Mouse (Mus musculus) hindbrain, embryonic 14.5 days (tissue): Measurements from ENCODE around the gene Rbm44. TPM values are rescaled to one million over a fixed set of nuclear protein-coding genes. Genes with fewer than 3 reads are reported as not detected.
A peak's percentile ranks its signal among the peaks of the same experiment; 100 is the strongest.

ENCODE experiments used
- ATAC-seq: fragments of 200-750 bp; cut with Nextera tagmentation; 2 replicates; pipeline ENCODE4 v1.8.0; 2017; ENCODE audit warnings: moderate number of reproducible peaks, mild to moderate bottlenecking, moderate TSS enrichment, moderate library complexity; ENCODE audit not compliant: low FRiP score
- DNase-seq: peaks from one replicate; pipeline ENCODE4 v3.0.0-alpha.2; 2015; ENCODE audit warnings: low spot score
- H3K27ac ChIP-seq: fragments of 300-500 bp; sonication (generic); 2 replicates; pipeline ENCODE4 v1.5.1; 2014; ENCODE audit warnings: mild to moderate bottlenecking, moderate library complexity
- H3K27me3 ChIP-seq: fragments of 300-500 bp; sonication (generic); 2 replicates; pipeline ENCODE4 v1.6.1; 2014; ENCODE audit warnings: mild to moderate bottlenecking, low read length, mixed read lengths; ENCODE audit not compliant: control insufficient read depth, insufficient read depth
- H3K36me3 ChIP-seq: fragments of 300-500 bp; sonication (generic); replicated peaks from 2 replicates; pipeline ENCODE4 v1.6.1; 2014; ENCODE audit not compliant: control insufficient read depth, insufficient read depth
- H3K4me1 ChIP-seq: fragments of 300-500 bp; sonication (generic); replicated peaks from 2 replicates; pipeline ENCODE4 v1.6.1; 2014; ENCODE audit warnings: antibody characterized with exemption, low read length, mixed read lengths; ENCODE audit not compliant: control insufficient read depth, insufficient read depth
- H3K4me2 ChIP-seq: fragments of 300-500 bp; sonication (generic); replicated peaks from 2 replicates; pipeline ENCODE4 v1.6.1; 2014; ENCODE audit warnings: mild to moderate bottlenecking, moderate library complexity
- H3K4me3 ChIP-seq: fragments of 300-500 bp; sonication (generic); replicated peaks from 2 replicates; pipeline ENCODE4 v1.5.1; 2014; ENCODE audit warnings: mild to moderate bottlenecking, low read length
- H3K9ac ChIP-seq: fragments of 300-500 bp; sonication (generic); 2 replicates; pipeline ENCODE4 v1.6.1; 2014
- H3K9me3 ChIP-seq: fragments of 300-500 bp; sonication (generic); 2 replicates; pipeline ENCODE4 v1.6.1; 2016; ENCODE audit warnings: low read length; ENCODE audit not compliant: control insufficient read depth
- WGBS: fragments of 180-500 bp; shearing (Covaris S2); extraction: QIAGEN DNeasy Blood & Tissue Kit; methylation state at CpG from one replicate; pipeline ENCODE4 v1.1.7; 2014; 5-methylcytosine and 5-hydroxymethylcytosine counted together
- polyA plus RNA-seq: library from polyadenylated mRNA; unstranded; fragments of >200 nt; fragmentation: Nextera tagmentation; extraction: Ambion mirVana; gene quantifications from 2 replicates; pipeline ENCODE4 v1.2.1, GENCODE M21; 2014

Gene Rbm44
- polyA plus RNA-seq, 1 experiment from 2014 or later, result 0.78 TPM

DNA sequence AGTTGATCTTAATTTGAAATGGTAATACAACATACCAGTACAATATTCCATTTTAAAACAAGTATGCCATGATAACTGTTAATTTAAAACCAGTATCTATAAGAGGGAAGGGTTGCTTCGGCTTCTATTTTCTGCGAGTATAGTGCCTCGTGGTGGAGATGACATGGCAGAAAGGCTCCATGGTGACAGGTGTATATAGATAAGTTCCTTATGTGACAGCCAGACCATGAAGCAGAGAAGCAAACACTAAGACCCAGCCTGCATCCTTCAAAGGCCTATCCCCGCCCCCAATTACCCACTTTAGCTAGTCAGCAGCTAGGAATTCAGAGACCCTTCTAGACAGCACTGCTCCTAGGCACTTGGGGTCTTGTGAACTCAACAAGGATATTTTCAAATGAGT, 24.3 kb downstream of the Rbm44 start:
- no peak overlapping the region for H3K4me2 ChIP-seq
- H3K4me3 ChIP-seq, result no peak overlapping the region
- H3K27ac ChIP-seq, result no peak overlapping the region
- 84% methylated on average over 4 of the region's 4 CpGs for WGBS
- no peaks in the 10 kb centered on the region for H3K4me1 ChIP-seq
- ATAC-seq (no peak), DNase-seq (no peak)
- H3K9me3 ChIP-seq, result no peaks in the 10 kb centered on the region; the same call in 1 of the 2 replicates
- H3K36me3 ChIP-seq, result no peaks in the 10 kb centered on the region
- H3K27me3 ChIP-seq, result no peaks in the 10 kb centered on the region
- H3K9ac ChIP-seq, result no peak overlapping the region

DNA sequence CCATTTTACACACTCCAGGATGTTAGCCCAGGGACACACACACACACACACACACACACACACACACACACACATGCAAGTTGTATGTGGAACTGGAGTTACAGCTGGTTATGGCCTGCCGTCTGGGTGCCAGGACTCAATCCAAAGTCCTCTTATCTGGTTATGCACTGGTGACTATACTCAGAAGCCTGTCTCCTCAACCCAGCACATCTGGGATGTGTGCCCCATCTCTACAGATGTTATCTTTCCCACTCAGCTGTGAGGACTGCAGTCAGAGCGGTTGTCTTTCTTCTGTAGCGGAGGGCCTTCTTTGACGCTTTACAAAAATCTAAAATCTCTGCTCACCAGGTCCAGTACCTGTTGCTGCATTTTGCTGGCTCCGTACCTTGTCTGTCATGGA, 29.9 kb downstream of the Rbm44 start:
- 95% methylated on average over 5 of the region's 5 CpGs for WGBS
- no peak for ATAC-seq
- no peaks in the 10 kb centered on the region for H3K36me3 ChIP-seq
- DNase-seq, result no peak
- no peak overlapping the region for H3K9ac ChIP-seq
- H3K4me2 ChIP-seq, result no peak overlapping the region
- no peak overlapping the region for H3K4me3 ChIP-seq
- H3K27me3 ChIP-seq, result peaks cover 7% of the 10 kb centered on the region
- peaks cover 5% of the 10 kb centered on the region; the same call in 1 of the 2 replicates for H3K4me1 ChIP-seq
- no peaks in the 10 kb centered on the region; the same call in 1 of the 2 replicates for H3K9me3 ChIP-seq
- no peak overlapping the region for H3K27ac ChIP-seq

DNA sequence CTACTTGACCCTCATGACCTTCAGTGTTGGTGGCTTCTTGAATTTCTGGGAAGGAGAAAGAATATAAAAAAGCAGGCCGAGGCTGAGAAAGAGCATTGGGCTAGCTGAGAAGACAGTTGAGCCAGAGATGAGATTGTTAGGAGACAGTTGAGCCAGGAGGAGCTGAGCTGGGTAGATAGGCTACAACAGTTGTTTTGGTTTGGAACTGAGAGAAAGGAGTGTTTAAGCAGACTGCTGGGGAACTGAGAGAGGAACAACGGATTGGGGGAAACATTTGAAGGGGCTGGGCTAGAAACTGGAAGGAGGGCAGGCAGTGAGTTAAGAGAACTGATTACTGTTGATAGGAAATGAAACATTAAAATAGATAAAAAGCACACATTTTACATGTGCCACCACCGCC, 31.1 kb downstream of the Rbm44 start:
- Histone ChIP-seq H3K36me3 (no peaks in the 10 kb centered on the region), H3K27me3 (peaks cover 18% of the 10 kb centered on the region), H3K4me2 (no peak overlapping the region), H3K4me1 (peaks cover 11% of the 10 kb centered on the region; the same call in 1 of the 2 replicates), H3K9me3 (no peaks in the 10 kb centered on the region; the same call in 1 of the 2 replicates), H3K9ac (no peak overlapping the region), H3K27ac (no peak overlapping the region), H3K4me3 (no peak overlapping the region)
- ATAC-seq (no peak), DNase-seq (no peak)
- 75% methylated on average over 3 of the region's 3 CpGs for WGBS

DNA sequence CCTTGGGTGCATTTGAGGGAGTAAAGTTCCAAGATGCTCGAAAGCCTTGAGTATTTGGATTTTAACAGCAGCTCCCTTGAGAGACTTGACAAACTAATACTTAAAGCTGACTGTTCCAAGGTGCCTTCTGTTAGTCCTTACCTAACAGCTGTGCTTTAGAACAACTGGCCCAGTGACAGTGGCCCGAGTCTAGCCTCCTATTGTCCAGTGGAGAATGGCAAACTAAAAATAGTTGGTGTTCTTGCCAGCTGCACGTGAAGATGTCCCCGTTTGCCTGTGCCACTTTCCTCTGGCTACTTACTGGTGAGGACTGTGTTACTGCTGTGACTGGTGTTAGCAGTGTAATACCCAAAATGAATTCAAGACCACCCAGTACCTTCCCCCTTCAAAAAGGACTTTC, 32.0 kb downstream of the Rbm44 start:
- no peak overlapping the region for H3K4me3 ChIP-seq
- no peak overlapping the region for H3K9ac ChIP-seq
- 81% methylated on average over 4 of the region's 4 CpGs for WGBS
- ATAC-seq, result no peak
- H3K27ac ChIP-seq, result no peak overlapping the region
- H3K4me2 ChIP-seq, result no peak overlapping the region
- peaks cover 18% of the 10 kb centered on the region for H3K27me3 ChIP-seq
- H3K9me3 ChIP-seq, result no peaks in the 10 kb centered on the region; the same call in 1 of the 2 replicates
- H3K36me3 ChIP-seq, result no peaks in the 10 kb centered on the region
- H3K4me1 ChIP-seq, result peaks cover 17% of the 10 kb centered on the region; the same call in 1 of the 2 replicates
- no peak for DNase-seq

DNA sequence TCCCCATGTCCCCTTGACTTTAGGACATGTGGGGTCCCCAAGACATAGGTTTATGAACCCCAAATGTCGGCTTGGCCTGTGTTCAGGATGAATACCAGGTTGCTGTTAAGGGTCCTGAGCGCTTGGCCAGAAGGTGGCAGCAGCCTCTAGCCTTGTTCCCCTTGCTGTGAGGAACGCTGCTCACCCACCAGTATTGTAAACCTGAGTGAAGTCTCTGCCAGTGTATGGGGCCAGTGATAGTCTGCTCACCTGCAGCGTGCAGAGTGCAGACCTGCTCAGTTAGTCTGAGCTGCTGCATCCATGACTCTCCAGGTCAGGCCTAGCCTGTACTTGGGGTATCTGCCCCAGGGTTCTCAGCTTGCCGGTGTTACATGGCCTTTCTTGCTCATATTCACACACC, 34.2 kb downstream of the Rbm44 start:
- H3K27me3 ChIP-seq, result peaks cover 18% of the 10 kb centered on the region
- DNase-seq, result peak; percentile 75
- no peak overlapping the region for H3K4me3 ChIP-seq
- no peaks in the 10 kb centered on the region for H3K9me3 ChIP-seq
- no peak overlapping the region for H3K27ac ChIP-seq
- H3K4me1 ChIP-seq, result peaks cover 17% of the 10 kb centered on the region; the same call in 1 of the 2 replicates
- ATAC-seq, result peak; percentile 55; the same call in 1 of the 2 replicates
- H3K36me3 ChIP-seq, result no peaks in the 10 kb centered on the region
- H3K4me2 ChIP-seq, result 0 out of 2 replicates have a peak overlapping the region, but pooled peaks have one; percentile 78
- 36% methylated on average over 5 of the region's 5 CpGs for WGBS
- no peak overlapping the region for H3K9ac ChIP-seq

DNA sequence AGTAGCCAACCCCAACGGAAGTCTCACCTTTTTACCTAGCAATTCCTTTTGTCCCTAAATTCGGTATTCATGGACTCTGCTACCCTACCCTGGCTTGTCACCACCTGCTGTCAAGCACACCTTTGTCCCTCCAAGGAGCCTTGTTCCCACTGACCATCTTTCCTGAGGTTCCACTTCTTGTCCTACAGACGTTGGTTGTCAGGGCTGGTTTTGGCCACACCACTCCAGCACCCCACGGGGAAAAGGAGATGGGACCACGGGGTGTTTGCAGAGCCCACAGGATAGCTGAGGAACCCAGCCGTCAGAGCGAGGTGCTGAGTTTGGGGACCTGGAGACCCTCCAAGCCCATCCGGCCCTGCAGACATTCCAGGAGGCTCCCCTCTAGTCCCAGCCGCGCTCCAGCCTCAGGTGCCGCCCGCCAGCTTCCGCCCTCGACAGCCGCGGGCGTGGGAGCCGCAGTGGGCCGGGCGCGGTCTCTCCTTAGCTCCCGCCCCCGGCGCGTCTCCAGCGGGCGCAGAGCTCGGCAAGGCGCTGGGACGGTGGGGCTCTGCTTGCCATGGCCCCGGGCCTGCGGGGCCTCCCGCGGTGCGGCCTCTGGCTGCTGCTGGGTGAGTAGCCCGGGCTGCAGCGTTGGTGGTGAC, 34.8 kb downstream of the Rbm44 start, which contains the start of gene Ramp1:
Ramp1 (plus strand) TSS at position 290 of the 641 bp plus-strand sequence.
- H3K4me1 ChIP-seq, result peaks cover 17% of the 10 kb centered on the region; the same call in 1 of the 2 replicates
- ATAC-seq (peak; percentile 31; the same call in 1 of the 2 replicates), DNase-seq (no peak)
- H3K4me2 ChIP-seq, result peak within 1 kb of the TSS; percentile 78
- 7% methylated on average over 32 of the region's 37 CpGs for WGBS
- peak within 1 kb of the TSS; percentile 57 for H3K9ac ChIP-seq
- H3K27me3 ChIP-seq, result peaks cover 18% of the 10 kb centered on the region
- peak within 1 kb of the TSS; percentile 34 for H3K4me3 ChIP-seq
- H3K9me3 ChIP-seq, result no peaks in the 10 kb centered on the region
- H3K27ac ChIP-seq, result no peak within 1 kb of the TSS
- no peaks in the 10 kb centered on the region for H3K36me3 ChIP-seq

DNA sequence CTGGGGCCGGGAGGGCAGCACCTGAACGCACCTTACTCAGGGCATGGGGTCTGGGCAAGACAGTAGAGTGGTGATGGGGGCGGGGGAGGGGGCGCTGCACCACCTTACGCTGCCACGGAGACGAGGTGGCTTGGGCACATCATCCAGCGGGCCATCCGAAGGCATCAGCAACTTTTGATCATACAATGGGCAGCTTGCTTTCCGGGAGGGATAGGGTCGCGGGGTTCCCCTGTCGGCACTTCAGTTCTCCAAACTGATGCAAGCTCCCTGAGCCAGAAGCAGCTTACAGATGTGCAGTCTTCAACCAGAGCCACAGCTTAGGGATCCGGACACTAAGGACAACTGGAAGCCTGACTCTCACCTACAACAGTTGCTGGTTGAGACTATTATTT, 35.3 kb downstream of the Rbm44 start:
- ATAC-seq, result 0 out of 2 replicates have a peak, but pooled peaks have one; percentile 11
- peaks cover 17% of the 10 kb centered on the region; the same call in 1 of the 2 replicates for H3K4me1 ChIP-seq

DNA sequence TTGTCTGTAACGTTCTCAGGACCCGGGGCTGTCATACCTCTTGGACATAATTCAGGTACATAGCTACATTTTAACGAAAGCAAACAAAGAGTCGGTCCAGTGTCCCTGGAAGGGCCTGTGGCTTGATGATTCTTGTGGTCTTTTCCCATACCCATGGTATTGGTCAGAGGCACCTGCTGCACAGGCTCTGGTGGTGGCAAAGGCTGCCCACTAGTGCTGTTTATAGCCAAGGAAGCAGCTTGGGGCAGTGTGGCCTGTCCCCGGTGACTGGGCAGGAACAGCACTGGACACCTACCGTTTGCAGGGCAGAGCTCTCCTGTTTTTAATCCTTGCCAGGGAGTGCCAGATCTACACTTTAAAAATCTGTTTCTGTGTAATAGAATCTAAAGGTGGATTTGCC, 35.8 kb downstream of the Rbm44 start:
- H3K27ac ChIP-seq, result no peak overlapping the region
- H3K36me3 ChIP-seq, result no peaks in the 10 kb centered on the region
- H3K27me3 ChIP-seq, result peaks cover 18% of the 10 kb centered on the region
- H3K9ac ChIP-seq, result no peak overlapping the region
- H3K4me2 ChIP-seq, result 0 out of 2 replicates have a peak overlapping the region, but pooled peaks have one; percentile 12
- ATAC-seq (no peak), DNase-seq (no peak)
- WGBS, result 78% methylated on average over 6 of the region's 6 CpGs
- H3K4me3 ChIP-seq, result no peak overlapping the region
- no peaks in the 10 kb centered on the region for H3K9me3 ChIP-seq
- H3K4me1 ChIP-seq, result peaks cover 17% of the 10 kb centered on the region; the same call in 1 of the 2 replicates

More for the DNA sequence above, 35.3 kb downstream of the Rbm44 start:
- H3K4me3 ChIP-seq, result peak overlapping the region; percentile 34
- no peaks in the 10 kb centered on the region for H3K9me3 ChIP-seq
- H3K4me2 ChIP-seq, result peak overlapping the region; percentile 78
- H3K36me3 ChIP-seq, result no peaks in the 10 kb centered on the region
- H3K9ac ChIP-seq, result peak overlapping the region; percentile 57
- H3K27ac ChIP-seq, result no peak overlapping the region
- no peak for DNase-seq
- whole genome bisulfite sequencing, result 6% methylated on average over 14 of the region's 14 CpGs
- H3K27me3 ChIP-seq, result peaks cover 18% of the 10 kb centered on the region

DNA sequence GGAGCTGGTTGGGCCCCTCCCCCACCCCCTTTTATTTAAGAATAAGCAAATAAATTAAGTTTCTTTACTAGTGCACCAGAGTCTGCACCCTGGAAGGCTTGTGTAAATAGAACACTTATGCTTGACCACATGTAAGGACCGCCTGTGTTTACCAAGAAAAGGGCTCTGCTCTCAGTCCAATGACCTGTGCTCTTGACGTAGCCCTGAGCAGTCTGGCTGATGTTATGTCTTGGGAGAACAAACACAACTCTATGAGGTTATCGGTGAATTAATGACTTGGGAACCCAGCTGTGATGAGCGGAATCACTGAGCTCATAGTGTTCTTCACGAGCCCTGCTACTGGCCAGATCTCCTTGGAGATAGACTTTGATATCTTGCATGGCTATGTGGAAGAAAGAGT, 36.4 kb downstream of the Rbm44 start:
- H3K9me3 ChIP-seq, result no peaks in the 10 kb centered on the region
- H3K27me3 ChIP-seq, result peaks cover 18% of the 10 kb centered on the region
- H3K4me3 ChIP-seq, result no peak overlapping the region
- no peak overlapping the region for H3K27ac ChIP-seq
- peaks cover 17% of the 10 kb centered on the region; the same call in 1 of the 2 replicates for H3K4me1 ChIP-seq
- 0 out of 2 replicates have a peak overlapping the region, but pooled peaks have one; percentile 22 for H3K4me2 ChIP-seq
- no peak for ATAC-seq
- 49% methylated on average over 5 of the region's 5 CpGs for WGBS
- no peak for DNase-seq
- H3K36me3 ChIP-seq, result no peaks in the 10 kb centered on the region
- H3K9ac ChIP-seq, result no peak overlapping the region
